Mouse (Mus musculus): ENCODE measurements at regions not wholly inside any gene's neighbourhood (a gene's known extent, or its start where the extent isn't known, plus 50 kb on each side); places are given as distances from the start of the nearest gene placed in this dataset.

GRCm38 (mm10) chr16:93055545-93055944, 229.6 kb upstream of the Runx1 start:
- DNase-seq, result no peak

- DNase-seq, result no peak
Measured at GRCm38 (mm10) chr16:93051233-93051632, 225.3 kb upstream of the Runx1 start.

GRCm38 (mm10) chr16:93048418-93048932, 222.5 kb upstream of the Runx1 start:
- DNase-seq, result peak; percentile 90

- DNase-seq, result no peak
Measured at GRCm38 (mm10) chr16:93047594-93047993, 221.6 kb upstream of the Runx1 start.

- DNase-seq, result no peak
Measured at GRCm38 (mm10) chr16:93046221-93046620, 220.3 kb upstream of the Runx1 start.

GRCm38 (mm10) chr16:93043355-93043754, 217.4 kb upstream of the Runx1 start:
- DNase-seq, result no peak

GRCm38 (mm10) chr16:93042941-93043340, 217.0 kb upstream of the Runx1 start:
- DNase-seq, result no peak

- no peak for DNase-seq
Measured at GRCm38 (mm10) chr16:93042491-93042890, 216.5 kb upstream of the Runx1 start.

GRCm38 (mm10) chr16:93041887-93042286, 215.9 kb upstream of the Runx1 start:
- no peak for DNase-seq

GRCm38 (mm10) chr16:93041399-93041798, 215.4 kb upstream of the Runx1 start:
- no peak for DNase-seq

- no peak for DNase-seq
Measured at GRCm38 (mm10) chr16:93035626-93036025, 209.7 kb upstream of the Runx1 start.

- DNase-seq, result peak; percentile 94
Measured at GRCm38 (mm10) chr16:93033943-93034342, 208.0 kb upstream of the Runx1 start.

GRCm38 (mm10) chr16:93031624-93032023, 205.7 kb upstream of the Runx1 start:
- DNase-seq, result peak; percentile 89

- DNase-seq, result peak; percentile 96
Measured at GRCm38 (mm10) chr16:93028640-93029039, 202.7 kb upstream of the Runx1 start.

GRCm38 (mm10) chr16:93028016-93028415, 202.1 kb upstream of the Runx1 start:
- peak; percentile 33 for DNase-seq

GRCm38 (mm10) chr16:93026094-93026648, 200.2 kb upstream of the Runx1 start:
- DNase-seq, result peak; percentile 89

GRCm38 (mm10) chr16:93019800-93020555, 194.0 kb upstream of the Runx1 start:
- DNase-seq, result peak; percentile 70

- peak; percentile 71 for DNase-seq
Measured at GRCm38 (mm10) chr16:93018766-93019165, 192.8 kb upstream of the Runx1 start.

- peak; percentile 31 for DNase-seq
Measured at GRCm38 (mm10) chr16:93017025-93017424, 191.1 kb upstream of the Runx1 start.

GRCm38 (mm10) chr16:93015636-93016035, 189.7 kb upstream of the Runx1 start:
- DNase-seq, result peak; percentile 73

- peak; percentile 83 for DNase-seq
Measured at GRCm38 (mm10) chr16:93014991-93015390, 189.0 kb upstream of the Runx1 start.

- no peak for DNase-seq
Measured at GRCm38 (mm10) chr16:93013881-93014280, 187.9 kb upstream of the Runx1 start.

GRCm38 (mm10) chr16:93013256-93013655, 187.3 kb upstream of the Runx1 start:
- DNase-seq, result peak; percentile 36

GRCm38 (mm10) chr16:93011474-93011873, 185.5 kb upstream of the Runx1 start:
- no peak for DNase-seq

Measured in heart, adult 11 months (tissue).